Mouse (Mus musculus) lung, postnatal 0 days (tissue): ENCODE results near the gene Bola1.

Source experiments
- CTCF ChIP-seq: IDR thresholded peaks from 2 replicates; pipeline ENCODE4 v1.5.1; 2016; ENCODE audit warnings: antibody characterized with exemption, mild to moderate bottlenecking
- EP300 ChIP-seq: IDR thresholded peaks from 2 replicates; pipeline ENCODE4 v1.6.1; 2016; ENCODE audit warnings: antibody characterized with exemption, mild to moderate bottlenecking, control low read depth

GRCm38 (mm10) chr3:96262216-96262875 lies 42.8 kb upstream of the Bola1 start:
- no peak for TF ChIP-seq EP300
- TF ChIP-seq CTCF, result 0 out of 2 replicates have a peak, but pooled peaks have one; percentile 0
